Mouse (Mus musculus) heart, postnatal 10 days (tissue): ENCODE data around the gene Gm37240. TPM values are rescaled to one million over a fixed set of nuclear protein-coding genes. Genes with fewer than 3 reads are reported as not detected.
A peak's percentile ranks its signal among the peaks of the same experiment; 100 is the strongest.
"Not testable (repeated sequence)": the region's sequence is repeated elsewhere in the genome, so short reads cannot be mapped to it uniquely, and the experiment has no call there.

Experiments used
- DNase-seq, 2 experiments: peaks; one replicate each; pipeline ENCODE4 v3.0.0; 2021
- intact Hi-C: fragments of 180-260 bp; cut with DNase I; formaldehyde crosslinking; loops from one replicate; pipeline ENCODE4 v1.15.1; 2025
- total RNA-seq, 2 experiments: library from RNA; stranded (reverse); gene quantifications; 2 replicates each; pipeline ENCODE4 v1.2.3; 2021

The Gm37240 gene
- total RNA-seq, 2 experiments from 2014 or later = 21.2 to 37.3 TPM

GRCm38 (mm10) chr3:84569587-84569986 is 1317.7 kb downstream of the Gm37240 start:
- intact Hi-C loops = no loop called here
- DNase-seq = no peak

DNA sequence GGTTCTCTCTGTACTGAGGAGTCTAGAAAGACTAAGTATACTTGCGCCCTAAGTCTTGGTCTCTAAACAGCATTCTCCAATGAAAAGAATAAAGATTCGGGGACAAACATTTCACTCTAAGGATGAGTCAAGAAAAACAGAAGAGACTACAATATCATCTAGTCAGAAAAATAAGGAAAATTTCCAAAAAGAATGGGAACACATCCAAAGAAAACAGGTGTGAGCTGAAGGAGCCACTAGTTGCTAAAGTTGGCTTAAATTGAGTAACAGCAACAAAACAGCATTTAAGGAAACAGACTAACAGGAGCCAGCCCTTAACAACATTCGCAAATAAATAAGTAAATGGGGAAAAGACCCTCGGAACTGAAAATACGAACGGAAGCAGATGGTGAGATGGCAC is 1318.8 kb downstream of the Gm37240 start:
- DNase-seq = no peak
- intact Hi-C loops = no loop called here

GRCm38 (mm10) chr3:84563415-84563814 is 1323.9 kb downstream of the Gm37240 start:
- intact Hi-C loops = no loop called here
- no peak for DNase-seq

DNA sequence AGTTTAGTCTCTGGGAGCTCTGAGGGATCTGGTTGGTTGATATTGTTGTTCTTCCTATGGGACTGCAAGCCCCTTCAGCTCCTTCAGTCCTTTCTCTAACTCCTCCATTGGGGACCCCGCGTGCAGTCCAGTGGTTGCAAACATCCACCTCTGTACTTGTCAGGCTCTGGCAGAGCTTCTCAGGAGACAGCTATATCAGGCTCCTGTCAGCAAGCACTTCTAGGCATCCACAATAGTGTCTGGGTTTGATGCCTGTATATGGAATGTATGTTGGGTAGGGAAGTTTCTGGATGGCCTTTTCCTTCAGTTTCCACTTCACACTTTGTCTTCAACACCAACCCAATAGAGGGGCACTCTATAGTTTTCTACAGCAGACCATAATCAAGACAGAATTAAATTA is 1324.4 kb downstream of the Gm37240 start:
- intact Hi-C loops, DNase-seq: not testable (repeated sequence)

DNA sequence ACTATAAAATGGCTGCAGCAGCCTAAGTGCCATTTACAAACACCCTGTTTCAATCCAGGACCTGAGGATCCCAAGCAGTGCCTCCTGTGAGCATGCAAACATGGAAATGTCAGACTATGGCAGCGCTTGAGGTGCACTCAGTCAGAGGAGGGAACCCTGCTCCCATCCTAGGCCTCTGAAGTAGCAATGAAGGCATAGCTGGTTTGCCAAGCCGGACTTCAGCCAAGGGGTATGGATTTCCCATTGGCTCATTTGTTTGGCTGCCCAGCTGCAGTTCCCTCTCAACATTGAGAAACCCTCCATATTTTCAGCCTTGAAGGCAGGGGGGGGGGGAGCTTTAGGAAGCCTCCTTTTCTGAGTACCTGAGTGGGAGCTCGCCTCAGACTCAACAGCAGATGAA is 1329.0 kb downstream of the Gm37240 start:
- intact Hi-C loops = no loop called here
- no peak for DNase-seq

- intact Hi-C loops = no loop called here
- no peak for DNase-seq
Observed at GRCm38 (mm10) chr3:84555780-84556179, 1331.5 kb downstream of the Gm37240 start.

DNA sequence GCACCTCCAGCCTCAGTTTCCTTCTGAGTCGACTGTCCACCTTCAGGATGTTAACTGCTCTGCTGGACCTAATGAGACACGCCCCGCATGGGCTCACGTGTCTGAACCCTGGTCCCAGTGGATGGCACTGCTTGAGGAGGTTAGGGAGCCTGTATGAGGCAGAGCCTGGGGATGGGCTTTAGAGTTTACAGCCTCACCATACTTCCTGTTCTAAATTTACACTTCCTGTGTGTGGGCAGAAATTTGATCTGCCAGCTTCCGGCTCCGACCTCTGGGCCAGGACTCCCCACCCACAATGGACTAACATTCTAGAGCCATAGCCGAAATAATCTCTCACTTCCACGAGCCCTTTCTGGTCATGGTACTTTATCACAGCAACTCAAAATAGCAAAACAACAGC is 1340.1 kb downstream of the Gm37240 start:
- intact Hi-C loops = loop anchor here (2.0 kb wide), 1 partner anchor 34 kb away; no protein-coding TSS in a partner anchor
- DNase-seq = peak in 1 of 2 experiments; percentile 20

DNA sequence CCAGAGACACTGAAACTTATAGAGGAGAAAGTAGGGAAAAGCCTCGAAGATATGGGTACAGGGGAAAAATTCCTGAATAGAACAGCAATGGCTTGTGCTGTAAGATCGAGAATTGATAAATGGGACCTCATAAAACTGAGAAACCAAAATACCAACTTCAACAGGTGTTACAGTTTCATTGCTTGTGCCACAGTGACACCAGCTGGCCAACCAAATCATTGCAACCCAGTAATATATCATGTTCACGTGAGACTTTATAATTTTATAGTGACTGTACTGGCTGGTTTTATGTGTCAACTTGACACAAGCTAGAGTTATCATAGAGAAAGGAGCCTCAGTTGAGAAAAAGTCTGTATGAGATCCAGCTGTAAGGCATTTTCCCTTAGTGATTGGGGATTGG is 1344.9 kb downstream of the Gm37240 start:
- peak; percentile 59 to 75 for DNase-seq
- intact Hi-C loops = loop anchor here (5.0 kb wide), 2 partner anchors 60 to 365 kb away; partner anchors contain the start of gene Fhdc1

- intact Hi-C loops = loop anchor here (1.0 to 5.0 kb wide), 4 partner anchors 60 to 365 kb away; partner anchors contain the start of gene Fhdc1
- DNase-seq = no peak
Observed at GRCm38 (mm10) chr3:84541881-84542280, 1345.4 kb downstream of the Gm37240 start.

DNA sequence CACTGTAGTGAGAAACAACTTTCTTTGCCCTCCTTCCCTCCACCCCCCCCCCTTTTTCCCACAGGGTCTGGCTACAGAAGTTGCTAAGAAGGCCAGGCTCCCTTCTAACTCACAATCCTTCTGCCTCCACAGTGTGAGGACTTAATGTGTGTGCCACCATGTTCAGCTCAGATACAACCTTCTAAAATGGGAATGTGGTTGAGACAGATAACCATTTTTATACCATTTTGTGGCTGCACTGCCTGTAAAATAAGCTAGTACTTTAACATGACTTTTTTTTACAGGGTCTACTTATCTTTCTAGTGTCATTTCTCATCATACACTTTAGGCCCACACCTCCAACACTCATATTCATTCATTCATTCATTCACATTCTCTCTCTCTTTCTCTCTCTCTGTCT is 1346.7 kb downstream of the Gm37240 start:
- DNase-seq = no peak
- intact Hi-C loops = loop anchor here (1.0 to 5.0 kb wide), 4 partner anchors 58 to 363 kb away; partner anchors contain the start of gene Fhdc1

DNA sequence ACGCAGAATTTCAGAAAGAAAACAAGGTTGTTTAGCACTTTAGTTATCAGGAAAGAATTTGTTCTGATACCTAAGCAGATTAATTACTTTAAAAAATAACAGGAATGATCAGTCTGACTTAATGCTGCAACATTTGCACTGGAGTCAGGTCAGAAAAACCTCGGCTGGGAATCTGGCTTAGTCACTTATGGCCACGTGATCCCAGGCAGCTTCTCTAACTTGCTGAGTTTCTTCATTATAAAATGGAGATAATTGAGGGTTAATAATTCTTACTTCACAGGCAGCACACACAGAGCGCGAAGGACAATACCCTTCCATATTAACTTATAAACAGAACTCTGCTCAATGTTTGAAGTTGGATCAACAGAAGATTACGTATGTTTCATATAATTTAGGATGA is 1350.3 kb downstream of the Gm37240 start:
- intact Hi-C loops = no loop called here
- no peak for DNase-seq

DNA sequence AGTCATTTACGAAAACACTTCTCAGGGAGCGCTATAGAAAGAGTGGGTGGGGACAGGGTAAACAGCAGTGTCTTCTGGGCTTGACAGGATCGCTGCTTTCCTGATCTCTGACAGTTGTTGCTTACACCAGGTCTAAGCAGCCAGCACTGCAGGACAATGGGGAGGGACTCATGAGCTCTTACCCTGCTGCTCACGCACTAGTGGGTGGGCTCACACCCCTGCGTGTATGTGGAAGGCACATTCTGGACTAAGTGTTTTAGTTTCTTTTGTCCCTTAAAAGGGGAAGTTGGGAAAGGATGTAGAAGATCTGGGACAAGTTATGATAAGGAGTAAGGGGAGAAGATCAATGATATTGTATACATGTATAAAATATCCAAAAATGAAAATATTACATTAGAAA is 1354.1 kb downstream of the Gm37240 start:
- intact Hi-C loops = no loop called here
- DNase-seq = no peak

- intact Hi-C loops = no loop called here
- no peak for DNase-seq
Observed at GRCm38 (mm10) chr3:84529021-84529420, 1358.3 kb downstream of the Gm37240 start.

DNA sequence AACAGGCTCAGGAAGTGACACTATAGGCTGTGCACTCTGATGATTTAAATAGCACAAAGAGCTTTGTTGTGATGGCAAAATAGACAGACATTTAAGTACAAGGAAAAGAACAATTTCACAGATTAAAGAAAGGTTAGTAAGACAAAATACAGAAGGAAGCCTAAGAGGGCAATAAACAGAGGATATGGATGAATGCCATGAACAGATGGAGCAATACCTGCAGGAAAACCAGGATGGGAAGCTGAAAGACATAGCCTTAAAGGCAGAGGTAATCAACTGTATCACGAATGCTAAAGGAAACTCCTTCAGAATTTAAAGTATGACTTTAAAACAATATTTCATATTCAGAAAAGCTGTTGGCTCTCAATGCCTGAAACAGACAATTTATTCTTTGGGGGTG is 1362.4 kb downstream of the Gm37240 start:
- intact Hi-C loops = no loop called here
- DNase-seq = no peak

DNA sequence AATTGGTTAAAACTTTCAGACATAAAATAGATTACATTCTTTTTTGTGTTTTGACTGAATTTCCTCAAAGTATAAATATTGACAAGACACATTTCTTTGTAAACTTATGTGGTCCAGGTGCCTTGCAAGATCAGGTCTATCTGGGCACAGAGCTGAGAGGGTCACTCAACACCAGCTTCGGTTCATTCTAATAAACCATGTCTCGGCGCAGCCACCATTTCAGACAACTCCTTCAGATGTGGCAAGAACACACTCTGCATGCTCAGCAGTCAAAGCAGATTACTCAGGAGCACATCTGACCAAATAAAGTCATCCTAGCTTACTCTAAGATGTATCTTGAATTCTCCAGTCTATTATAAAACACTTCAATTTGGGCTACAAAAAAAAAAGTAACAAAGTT is 1371.2 kb downstream of the Gm37240 start:
- no peak for DNase-seq
- intact Hi-C loops = no loop called here

DNA sequence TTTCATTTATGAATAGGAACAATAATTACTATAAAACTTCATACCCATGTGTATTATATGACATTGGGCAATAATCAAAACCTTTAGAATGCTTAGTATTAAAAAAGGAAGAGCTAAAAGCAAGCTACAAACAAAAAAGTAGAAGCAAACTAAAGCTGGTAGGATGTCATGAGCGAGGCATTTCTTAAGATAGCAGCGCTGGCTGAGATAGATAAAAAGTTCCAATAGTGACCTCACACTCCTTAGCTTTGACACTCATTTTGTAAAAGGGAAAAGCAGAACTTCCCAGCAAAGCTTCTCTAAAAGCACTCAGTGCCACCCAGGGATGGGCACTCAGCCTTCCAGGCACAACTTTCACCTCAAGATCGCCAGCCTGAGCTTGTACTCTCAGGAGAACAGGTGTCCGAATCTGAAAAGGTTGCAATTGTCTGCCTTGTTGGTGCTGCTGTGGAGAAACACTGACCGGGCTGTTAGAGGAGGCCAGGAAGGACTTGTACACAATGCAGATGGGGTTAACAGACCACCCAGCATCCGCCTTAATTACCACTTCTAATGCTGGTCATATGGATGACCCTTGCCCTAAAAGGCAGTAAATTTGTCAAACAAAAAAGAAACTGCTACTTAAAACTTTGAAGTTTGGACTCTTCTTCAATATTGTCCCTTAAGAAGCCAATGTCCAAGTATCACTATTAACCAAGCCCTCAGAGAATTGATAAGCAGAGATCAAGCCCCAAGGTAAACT is 1374.4 kb downstream of the Gm37240 start:
- DNase-seq = no peak
- intact Hi-C loops = no loop called here

GRCm38 (mm10) chr3:84505193-84505592 is 1382.1 kb downstream of the Gm37240 start:
- no peak for DNase-seq
- intact Hi-C loops = no loop called here

GRCm38 (mm10) chr3:84504291-84504690 is 1383.0 kb downstream of the Gm37240 start:
- intact Hi-C loops = no loop called here
- DNase-seq = no peak

DNA sequence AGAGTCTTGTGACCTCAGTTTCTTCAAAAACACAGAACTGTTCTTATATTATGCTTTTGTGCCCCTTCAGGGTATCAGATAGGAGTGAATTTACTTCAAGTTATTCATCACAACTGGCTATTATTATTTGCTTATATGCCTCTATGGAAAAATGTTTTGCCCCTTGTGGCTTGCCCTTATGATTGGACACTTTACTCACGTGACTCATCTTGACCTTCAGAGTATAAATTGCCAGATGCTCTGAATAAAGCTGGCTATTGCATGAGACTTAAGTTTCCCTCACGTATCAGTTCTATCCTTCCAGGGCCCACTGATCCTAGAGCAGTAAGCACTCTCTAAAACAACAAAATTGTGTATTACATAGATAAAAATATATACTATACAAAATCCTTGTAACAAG is 1385.2 kb downstream of the Gm37240 start:
- intact Hi-C loops = no loop called here
- DNase-seq = no peak

- intact Hi-C loops = no loop called here
- no peak for DNase-seq
Observed at GRCm38 (mm10) chr3:84500491-84500890, 1386.8 kb downstream of the Gm37240 start.

DNA sequence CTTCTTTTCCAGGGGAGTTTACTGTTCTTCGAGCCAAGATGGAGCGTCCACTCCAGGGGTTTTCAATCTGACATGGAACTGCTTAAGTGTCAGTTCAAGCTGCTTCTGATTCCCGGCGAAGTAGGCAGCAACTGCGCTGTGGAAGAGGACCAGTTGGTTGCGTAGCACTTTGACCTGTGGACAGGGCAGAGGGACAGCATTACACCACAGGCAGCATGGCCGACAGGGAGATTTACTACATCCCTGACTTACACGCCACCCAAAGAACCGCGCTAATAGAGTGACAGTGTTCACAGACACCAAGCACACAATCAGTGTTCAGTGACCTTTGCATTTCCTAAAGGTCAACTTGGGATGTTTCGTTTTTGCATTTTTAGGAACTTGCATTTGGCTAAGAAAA is 1389.6 kb downstream of the Gm37240 start:
- no peak for DNase-seq
- intact Hi-C loops = no loop called here

- DNase-seq = no peak
- intact Hi-C loops = no loop called here
Observed at GRCm38 (mm10) chr3:84492657-84493056, 1394.7 kb downstream of the Gm37240 start.

- no peak for DNase-seq
- intact Hi-C loops = no loop called here
Observed at GRCm38 (mm10) chr3:84492148-84492547, 1395.2 kb downstream of the Gm37240 start.
